Mouse (Mus musculus): ENCODE measurements around the gene Ren1. TPM values are rescaled to one million over a fixed set of nuclear protein-coding genes. Genes with fewer than 3 reads are reported as not detected.

Gene Ren1
- polyA plus RNA-seq, 1 experiment = 0.08 TPM

- WGBS = 51% methylated on average over 4 of the region's 4 CpGs
- TF ChIP-seq CTCF (IDR thresholded peaks at IDR 0.05; ENCODE audit: borderline replicate concordance, insufficient read depth, low read depth, low read length) (no peak), POLR2A (IDR thresholded peaks at IDR 0.05; ENCODE audit: borderline replicate concordance, insufficient read depth, low read length) (no peak)
- Histone ChIP-seq H3K27ac (ENCODE audit: insufficient read depth, low read length) (no peak overlapping the region), H3K4me3 (replicated peaks; ENCODE audit: insufficient read depth, low read depth, low read length) (no peak overlapping the region), H3K27me3 (ENCODE audit: control insufficient read depth, insufficient read depth, low read length) (no peaks in the 10 kb centered on the region), H3K4me1 (ENCODE audit: control insufficient read depth, insufficient read depth, low read length) (peaks cover 15% of the 10 kb centered on the region)
- no peak for DNase-seq
These were observed 20.0 kb downstream of the Ren1 start for GRCm38 (mm10) chr1:133370352-133370751.

- no peaks in the 10 kb centered on the region for H3K27me3 ChIP-seq (ENCODE audit: control insufficient read depth, insufficient read depth, low read length)
- no peak overlapping the region for H3K4me3 ChIP-seq (replicated peaks; ENCODE audit: insufficient read depth, low read depth, low read length)
- TF ChIP-seq CTCF (IDR thresholded peaks at IDR 0.05; ENCODE audit: borderline replicate concordance, insufficient read depth, low read depth, low read length) (no peak), POLR2A (IDR thresholded peaks at IDR 0.05; ENCODE audit: borderline replicate concordance, insufficient read depth, low read length) (no peak)
- no peak for DNase-seq
- no peak overlapping the region for H3K27ac ChIP-seq (ENCODE audit: insufficient read depth, low read length)
- H3K4me1 ChIP-seq (ENCODE audit: control insufficient read depth, insufficient read depth, low read length) = peaks cover 15% of the 10 kb centered on the region
- 77% methylated on average over 6 of the region's 6 CpGs for WGBS
These were observed 21.1 kb downstream of the Ren1 start for GRCm38 (mm10) chr1:133371431-133371830.

- H3K4me3 ChIP-seq (replicated peaks; ENCODE audit: insufficient read depth, low read depth, low read length) = no peak overlapping the region
- no peak for TF ChIP-seq POLR2A (IDR thresholded peaks at IDR 0.05; ENCODE audit: borderline replicate concordance, insufficient read depth, low read length)
- TF ChIP-seq CTCF (IDR thresholded peaks at IDR 0.05; ENCODE audit: borderline replicate concordance, insufficient read depth, low read depth, low read length) = no peak
- H3K27me3 ChIP-seq (ENCODE audit: control insufficient read depth, insufficient read depth, low read length) = no peaks in the 10 kb centered on the region
- 75% methylated on average over 8 of the region's 8 CpGs for WGBS
- H3K27ac ChIP-seq (ENCODE audit: insufficient read depth, low read length) = no peak overlapping the region
- DNase-seq = no peak
- peaks cover 15% of the 10 kb centered on the region for H3K4me1 ChIP-seq (ENCODE audit: control insufficient read depth, insufficient read depth, low read length)
These were observed 21.8 kb downstream of the Ren1 start for GRCm38 (mm10) chr1:133372113-133372512.

GRCm38 (mm10) chr1:133375696-133376346 lies 25.5 kb downstream of the Ren1 start:
- Histone ChIP-seq H3K27ac (ENCODE audit: insufficient read depth, low read length) (no peak overlapping the region), H3K4me3 (replicated peaks; ENCODE audit: insufficient read depth, low read depth, low read length) (no peak overlapping the region), H3K27me3 (ENCODE audit: control insufficient read depth, insufficient read depth, low read length) (no peaks in the 10 kb centered on the region), H3K4me1 (ENCODE audit: control insufficient read depth, insufficient read depth, low read length) (no peaks in the 10 kb centered on the region)
- 37% methylated on average over 10 of the region's 10 CpGs for WGBS
- no peak for TF ChIP-seq CTCF (IDR thresholded peaks at IDR 0.05; ENCODE audit: borderline replicate concordance, insufficient read depth, low read depth, low read length)
- TF ChIP-seq POLR2A (IDR thresholded peaks at IDR 0.05; ENCODE audit: borderline replicate concordance, insufficient read depth, low read length) = no peak
- DNase-seq = no peak

- Histone ChIP-seq H3K27ac (ENCODE audit: insufficient read depth, low read length) (no peak overlapping the region), H3K4me3 (replicated peaks; ENCODE audit: insufficient read depth, low read depth, low read length) (no peak overlapping the region), H3K27me3 (ENCODE audit: control insufficient read depth, insufficient read depth, low read length) (no peaks in the 10 kb centered on the region), H3K4me1 (ENCODE audit: control insufficient read depth, insufficient read depth, low read length) (no peaks in the 10 kb centered on the region)
- no peak for DNase-seq
- WGBS = 83% methylated on average over 5 of the region's 5 CpGs
- TF ChIP-seq CTCF (IDR thresholded peaks at IDR 0.05; ENCODE audit: borderline replicate concordance, insufficient read depth, low read depth, low read length) (no peak), POLR2A (IDR thresholded peaks at IDR 0.05; ENCODE audit: borderline replicate concordance, insufficient read depth, low read length) (no peak)
These were observed 27.2 kb downstream of the Ren1 start for GRCm38 (mm10) chr1:133377547-133377946.

- no peaks in the 10 kb centered on the region for H3K27me3 ChIP-seq (ENCODE audit: control insufficient read depth, insufficient read depth, low read length)
- H3K4me1 ChIP-seq (ENCODE audit: control insufficient read depth, insufficient read depth, low read length) = no peaks in the 10 kb centered on the region
- 52% methylated on average over 10 of the region's 10 CpGs for WGBS
- no peak for DNase-seq
- H3K27ac ChIP-seq (ENCODE audit: insufficient read depth, low read length) = no peak overlapping the region
- TF ChIP-seq CTCF (IDR thresholded peaks at IDR 0.05; ENCODE audit: borderline replicate concordance, insufficient read depth, low read depth, low read length) (no peak), POLR2A (IDR thresholded peaks at IDR 0.05; ENCODE audit: borderline replicate concordance, insufficient read depth, low read length) (no peak)
- H3K4me3 ChIP-seq (replicated peaks; ENCODE audit: insufficient read depth, low read depth, low read length) = no peak overlapping the region
These were observed 29.1 kb downstream of the Ren1 start for GRCm38 (mm10) chr1:133379254-133379985.

- Histone ChIP-seq H3K27me3 (ENCODE audit: control insufficient read depth, insufficient read depth, low read length) (no peaks in the 10 kb centered on the region), H3K27ac (ENCODE audit: insufficient read depth, low read length) (no peak overlapping the region), H3K4me3 (replicated peaks; ENCODE audit: insufficient read depth, low read depth, low read length) (no peak overlapping the region), H3K4me1 (ENCODE audit: control insufficient read depth, insufficient read depth, low read length) (no peaks in the 10 kb centered on the region)
- TF ChIP-seq POLR2A (IDR thresholded peaks at IDR 0.05; ENCODE audit: borderline replicate concordance, insufficient read depth, low read length) = no peak
- TF ChIP-seq CTCF (IDR thresholded peaks at IDR 0.05; ENCODE audit: borderline replicate concordance, insufficient read depth, low read depth, low read length) = no peak
- no peak for DNase-seq
- 75% methylated on average over 3 of the region's 3 CpGs for WGBS
These were observed 29.6 kb downstream of the Ren1 start for GRCm38 (mm10) chr1:133379986-133380320.
